Mouse (Mus musculus): ENCODE measurements around the gene Ppm1a.

DNA sequence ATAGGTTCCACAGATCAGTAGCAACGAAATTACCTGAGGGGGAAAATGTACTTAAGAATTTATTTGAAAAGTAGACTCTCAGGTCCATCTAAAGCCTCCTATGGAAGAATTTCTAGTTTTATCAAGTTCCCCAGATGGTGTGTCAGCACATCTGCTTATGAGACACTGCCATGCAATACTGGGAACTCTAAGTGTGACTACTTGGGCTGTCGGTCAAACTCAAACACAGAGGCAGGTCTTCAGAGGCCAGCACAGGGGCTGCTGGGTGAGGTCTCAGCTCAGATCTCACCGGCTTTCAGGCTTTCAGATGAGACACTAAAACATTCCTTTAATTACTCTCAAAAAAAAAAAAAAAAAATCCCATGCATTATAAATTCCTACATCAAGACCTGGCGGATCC is 86.3 kb downstream of the Ppm1a start:
- TF ChIP-seq CTCF (IDR thresholded peaks at IDR 0.05; ENCODE audit: control insufficient read depth, insufficient read depth, insufficient read length) (no peak), USF1 (IDR thresholded peaks at IDR 0.05; ENCODE audit: low read depth) (no peak), MAX (IDR thresholded peaks at IDR 0.05) (no peak), FOSL1 (IDR thresholded peaks at IDR 0.05; ENCODE audit: insufficient read depth, low read length, poor library complexity, severe bottlenecking) (no peak), CEBPB (IDR thresholded peaks at IDR 0.05; ENCODE audit: low read depth) (no peak), MYOG (IDR thresholded peaks at IDR 0.05; ENCODE audit: control insufficient read depth, extremely low read depth, insufficient read length) (no peak), MYOD1 (IDR thresholded peaks at IDR 0.05; ENCODE audit: control insufficient read depth, insufficient read length, low read depth) (no peak)
